Mouse (Mus musculus) C2C12 (cell line): Measurements from ENCODE around the gene Dapp1. TPM values are rescaled to one million over a fixed set of nuclear protein-coding genes. Genes with fewer than 3 reads are reported as not detected.

Experiments used
- H3K27me3 ChIP-seq: one replicate; pipeline ENCODE4 v1.6.1; 2011; ENCODE audit not compliant: control insufficient read depth, insufficient read depth, insufficient read length
- H3K36me3 ChIP-seq: one replicate; pipeline ENCODE4 v1.6.1; 2011; ENCODE audit not compliant: control insufficient read depth, insufficient read depth
- H3K4me3 ChIP-seq: one replicate; pipeline ENCODE4 v1.5.1; 2011; ENCODE audit warnings: mild to moderate bottlenecking, control low read depth; ENCODE audit not compliant: poor library complexity, insufficient read depth, severe bottlenecking
- H3K79me2 ChIP-seq: one replicate; pipeline ENCODE4 v1.6.1; 2011; ENCODE audit not compliant: control insufficient read depth, insufficient read depth
- H3K79me3 ChIP-seq: one replicate; pipeline ENCODE4 v1.6.1; 2011; ENCODE audit warnings: low read depth, control low read depth
- H3ac ChIP-seq: one replicate; pipeline ENCODE3; 2011; ENCODE audit warnings: low read depth; ENCODE audit not compliant: control insufficient read depth, insufficient read length
- CEBPB ChIP-seq: IDR thresholded peaks from one replicate; pipeline ENCODE4 v1.6.1; 2011; ENCODE audit warnings: low read depth, mild to moderate bottlenecking, control low read depth, moderate library complexity
- CTCF ChIP-seq: IDR thresholded peaks from one replicate; pipeline ENCODE4 v1.5.1; 2011; ENCODE audit not compliant: control insufficient read depth, insufficient read depth, insufficient read length
- FOSL1 ChIP-seq: IDR thresholded peaks from one replicate; pipeline ENCODE4 v1.8.0; 2011; ENCODE audit warnings: mild to moderate bottlenecking, low read length; ENCODE audit not compliant: poor library complexity, insufficient read depth, severe bottlenecking
- MAX ChIP-seq: IDR thresholded peaks from one replicate; pipeline ENCODE4 v1.6.1; 2011; ENCODE audit warnings: mild to moderate bottlenecking, control low read depth
- MYOD1 ChIP-seq: IDR thresholded peaks from one replicate; pipeline ENCODE4 v1.6.1; 2011; ENCODE audit warnings: low read depth; ENCODE audit not compliant: control insufficient read depth, insufficient read length
- MYOG ChIP-seq: IDR thresholded peaks from one replicate; pipeline ENCODE4 v1.6.1; 2011; ENCODE audit not compliant: control insufficient read depth, insufficient read length; ENCODE audit errors: extremely low read depth
- USF1 ChIP-seq: IDR thresholded peaks from one replicate; pipeline ENCODE4 v1.6.1; 2011; ENCODE audit warnings: low read depth, mild to moderate bottlenecking, control low read depth, moderate library complexity
- polyA plus RNA-seq: library from polyadenylated mRNA; unstranded; fragments of >200 nt; fragmentation: generic; extraction: Trizol; gene quantifications from one replicate; pipeline ENCODE4 v1.2.1, GENCODE M21; 2012; ENCODE audit warnings: missing spikeins

The Dapp1 gene
- polyA plus RNA-seq, 1 experiment: 0.15 TPM

- Histone ChIP-seq H3K79me3 (no peaks in the 10 kb centered on the region), H3K36me3 (no peaks in the 10 kb centered on the region), H3K4me3 (no peak overlapping the region), H3K27me3 (no peaks in the 10 kb centered on the region), H3K79me2 (no peaks in the 10 kb centered on the region), H3ac (no peak overlapping the region)
- no peak for TF ChIP-seq FOSL1
- no peak for TF ChIP-seq CTCF
- no peak for TF ChIP-seq MAX
- TF ChIP-seq MYOD1: no peak
- TF ChIP-seq CEBPB: no peak
- no peak for TF ChIP-seq MYOG
- no peak for TF ChIP-seq USF1
Observed at GRCm38 (mm10) chr3:137897685-137898084, 83.7 kb downstream of the Dapp1 start.

- no peak overlapping the region for H3ac ChIP-seq
- H3K36me3 ChIP-seq: no peaks in the 10 kb centered on the region
- H3K4me3 ChIP-seq: no peak overlapping the region
- no peaks in the 10 kb centered on the region for H3K79me2 ChIP-seq
- H3K27me3 ChIP-seq: no peaks in the 10 kb centered on the region
- no peaks in the 10 kb centered on the region for H3K79me3 ChIP-seq
- TF ChIP-seq CEBPB (no peak), USF1 (no peak), MAX (no peak), MYOG (no peak), FOSL1 (no peak), MYOD1 (no peak)
Observed at GRCm38 (mm10) chr3:137896867-137897266, 84.5 kb downstream of the Dapp1 start.

DNA sequence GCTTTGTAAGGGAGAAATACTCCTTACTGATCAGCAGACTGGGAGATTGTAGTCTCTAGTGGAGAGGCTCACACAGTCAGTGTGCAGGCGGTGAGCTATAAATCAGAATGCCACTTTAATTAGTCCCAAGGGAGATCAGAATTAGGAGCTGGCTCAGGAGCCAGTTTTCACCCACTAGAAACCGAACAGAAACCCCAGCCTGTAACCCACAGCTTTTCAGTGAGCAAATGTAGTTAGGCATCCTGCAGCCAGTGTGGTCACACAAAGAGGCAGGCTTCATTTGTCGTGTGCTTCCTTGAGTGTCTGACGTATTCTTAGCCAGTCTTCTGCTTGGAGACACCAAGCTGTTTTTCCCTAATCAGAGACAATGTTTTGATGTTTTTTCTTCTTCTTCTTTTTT is 85.0 kb downstream of the Dapp1 start:
- Histone ChIP-seq H3K27me3 (no peaks in the 10 kb centered on the region), H3K36me3 (no peaks in the 10 kb centered on the region), H3ac (no peak overlapping the region), H3K79me3 (no peaks in the 10 kb centered on the region), H3K79me2 (no peaks in the 10 kb centered on the region), H3K4me3 (no peak overlapping the region)
- no peak for TF ChIP-seq FOSL1
- no peak for TF ChIP-seq MYOD1
- TF ChIP-seq MAX: no peak
- no peak for TF ChIP-seq CTCF
- no peak for TF ChIP-seq USF1
- TF ChIP-seq CEBPB: no peak
- TF ChIP-seq MYOG: no peak

GRCm38 (mm10) chr3:137895196-137895595 is 86.1 kb downstream of the Dapp1 start:
- Histone ChIP-seq H3K79me3 (no peaks in the 10 kb centered on the region), H3K4me3 (no peak overlapping the region), H3K36me3 (no peaks in the 10 kb centered on the region), H3K27me3 (no peaks in the 10 kb centered on the region), H3K79me2 (no peaks in the 10 kb centered on the region), H3ac (no peak overlapping the region)
- no peak for TF ChIP-seq CEBPB
- TF ChIP-seq FOSL1: no peak
- TF ChIP-seq USF1: no peak
- TF ChIP-seq MAX: no peak
- no peak for TF ChIP-seq MYOG
- no peak for TF ChIP-seq CTCF
- no peak for TF ChIP-seq MYOD1

DNA sequence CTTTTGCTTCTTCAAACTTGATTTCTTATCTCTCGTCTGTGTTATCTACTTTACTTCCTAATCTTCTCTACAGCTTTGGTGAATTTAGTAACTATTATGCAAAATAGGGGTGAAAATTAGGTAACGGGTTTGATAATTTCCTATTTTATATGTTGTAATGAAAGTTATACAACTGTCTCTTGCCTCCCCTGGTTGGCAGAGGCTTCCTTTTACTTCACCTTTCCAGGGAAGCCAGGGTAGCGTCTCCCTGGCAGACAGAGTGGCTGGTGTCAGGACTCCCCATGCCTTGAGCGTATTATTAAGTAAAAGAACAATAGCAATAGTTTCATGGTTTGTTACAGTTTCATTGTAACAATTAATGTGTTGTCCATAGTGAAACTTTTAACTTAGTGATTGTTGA is 87.6 kb downstream of the Dapp1 start:
- TF ChIP-seq MAX (no peak), CTCF (no peak), FOSL1 (no peak), USF1 (no peak), MYOD1 (no peak), MYOG (no peak), CEBPB (no peak)
- no peaks in the 10 kb centered on the region for H3K79me3 ChIP-seq
- no peaks in the 10 kb centered on the region for H3K27me3 ChIP-seq
- no peaks in the 10 kb centered on the region for H3K79me2 ChIP-seq
- no peak overlapping the region for H3K4me3 ChIP-seq
- H3K36me3 ChIP-seq: peaks cover 3% of the 10 kb centered on the region
- H3ac ChIP-seq: no peak overlapping the region

DNA sequence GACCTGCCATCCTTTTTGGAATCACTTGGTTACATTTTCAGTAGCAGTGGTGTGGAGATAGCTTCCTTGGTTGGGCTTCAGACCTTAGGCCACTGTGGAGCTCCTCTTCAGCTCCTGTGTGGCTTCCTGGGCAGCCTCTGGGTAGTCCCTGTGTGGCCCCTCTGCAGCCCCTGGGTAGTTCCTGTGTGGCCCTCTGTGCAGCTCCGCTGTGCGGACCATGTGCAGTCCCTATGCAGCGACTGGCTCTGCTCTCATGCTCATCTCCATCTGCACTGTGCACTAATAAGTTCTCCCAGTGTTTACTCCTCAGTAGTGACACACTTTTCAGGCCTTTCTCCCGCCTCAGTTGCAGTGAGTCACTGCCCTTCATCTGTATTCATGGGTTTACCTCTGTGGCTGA is 89.2 kb downstream of the Dapp1 start:
- Histone ChIP-seq H3K79me2 (no peaks in the 10 kb centered on the region), H3ac (no peak overlapping the region), H3K79me3 (no peaks in the 10 kb centered on the region), H3K27me3 (no peaks in the 10 kb centered on the region), H3K36me3 (peaks cover 8% of the 10 kb centered on the region), H3K4me3 (no peak overlapping the region)
- TF ChIP-seq CEBPB (no peak), FOSL1 (no peak), CTCF (no peak), USF1 (no peak), MYOG (no peak), MYOD1 (no peak), MAX (no peak)
